Mouse (Mus musculus): Measurements from ENCODE around the gene Lgals4. TPM values are rescaled to one million over a fixed set of nuclear protein-coding genes. Genes with fewer than 3 reads are reported as not detected.

Gene Lgals4
- polyA plus RNA-seq, 1 experiment from 2014 or later: 3.7 TPM

GRCm38 (mm10) chr7:28822993-28823903, 10.4 kb upstream of the Lgals4 start:
- Histone ChIP-seq H3K4me3 (ENCODE audit: low read depth, low read length) (no peak overlapping the region), H3K27me3 (ENCODE audit: insufficient read depth, low read length) (no peaks in the 10 kb centered on the region), H3K9me3 (ENCODE audit: low read depth, low read length) (no peaks in the 10 kb centered on the region), H3K4me1 (ENCODE audit: insufficient read depth) (no peaks in the 10 kb centered on the region), H3K9ac (no peak overlapping the region), H3K27ac (ENCODE audit: low read depth) (peak overlapping the region; percentile 36; the same call in 1 of the 2 replicates), H3K4me2 (no peak overlapping the region), H3K36me3 (ENCODE audit: insufficient read depth) (peaks cover 52% of the 10 kb centered on the region)
- ATAC-seq (ENCODE audit: insufficient read depth) (no peak), DNase-seq (no peak)
- WGBS: 48% methylated on average over 10 of the region's 10 CpGs
- no peak for TF ChIP-seq CTCF (IDR thresholded peaks at IDR 0.05; ENCODE audit: low read depth)

GRCm38 (mm10) chr7:28823932-28824331, 9.7 kb upstream of the Lgals4 start:
- H3K36me3 ChIP-seq (ENCODE audit: insufficient read depth): peaks cover 49% of the 10 kb centered on the region
- H3K27me3 ChIP-seq (ENCODE audit: insufficient read depth, low read length): no peaks in the 10 kb centered on the region
- DNase-seq (no peak), ATAC-seq (ENCODE audit: insufficient read depth) (no peak)
- no peak overlapping the region for H3K4me3 ChIP-seq (ENCODE audit: low read depth, low read length)
- H3K9ac ChIP-seq: no peak overlapping the region
- TF ChIP-seq CTCF (IDR thresholded peaks at IDR 0.05; ENCODE audit: low read depth): no peak
- H3K4me1 ChIP-seq (ENCODE audit: insufficient read depth): no peaks in the 10 kb centered on the region
- H3K9me3 ChIP-seq (ENCODE audit: low read depth, low read length): no peaks in the 10 kb centered on the region
- H3K4me2 ChIP-seq: no peak overlapping the region
- WGBS: 41% methylated on average over 2 of the region's 2 CpGs
- peak overlapping the region; percentile 36; the same call in 1 of the 2 replicates for H3K27ac ChIP-seq (ENCODE audit: low read depth)

- WGBS: 2% methylated on average over 33 of the region's 33 CpGs
- peak; percentile 71 for ATAC-seq (ENCODE audit: insufficient read depth)
- Histone ChIP-seq H3K9ac (peak within 1 kb of the TSS; percentile 64), H3K9me3 (ENCODE audit: low read depth, low read length) (no peaks in the 10 kb centered on the region), H3K27ac (ENCODE audit: low read depth) (peak within 1 kb of the TSS; percentile 94), H3K4me2 (peak within 1 kb of the TSS; percentile 63), H3K27me3 (ENCODE audit: insufficient read depth, low read length) (no peaks in the 10 kb centered on the region), H3K4me1 (ENCODE audit: insufficient read depth) (no peaks in the 10 kb centered on the region), H3K36me3 (ENCODE audit: insufficient read depth) (peaks cover 46% of the 10 kb centered on the region), H3K4me3 (ENCODE audit: low read depth, low read length) (peak within 1 kb of the TSS; percentile 48)
- DNase-seq: peak; percentile 98
- TF ChIP-seq CTCF (IDR thresholded peaks at IDR 0.05; ENCODE audit: low read depth): no peak; the same call in 1 of the 2 replicates
Observed at GRCm38 (mm10) chr7:28824941-28825685, 8.5 kb upstream of the Lgals4 start, which contains the start of gene Ech1. Gene Ech1, plus strand, starts transcription at chr7:28825217.

GRCm38 (mm10) chr7:28825686-28826401, 7.8 kb upstream of the Lgals4 start:
- no peaks in the 10 kb centered on the region for H3K4me1 ChIP-seq (ENCODE audit: insufficient read depth)
- peak; percentile 53 for DNase-seq
- H3K27me3 ChIP-seq (ENCODE audit: insufficient read depth, low read length): no peaks in the 10 kb centered on the region
- TF ChIP-seq CTCF (IDR thresholded peaks at IDR 0.05; ENCODE audit: low read depth): peak; percentile 22; the same call in 1 of the 2 replicates
- 37% methylated on average over 11 of the region's 11 CpGs for WGBS
- peaks cover 42% of the 10 kb centered on the region for H3K36me3 ChIP-seq (ENCODE audit: insufficient read depth)
- peak overlapping the region; percentile 64 for H3K9ac ChIP-seq
- peak overlapping the region; percentile 94 for H3K27ac ChIP-seq (ENCODE audit: low read depth)
- peak overlapping the region; percentile 48 for H3K4me3 ChIP-seq (ENCODE audit: low read depth, low read length)
- H3K9me3 ChIP-seq (ENCODE audit: low read depth, low read length): no peaks in the 10 kb centered on the region
- H3K4me2 ChIP-seq: peak overlapping the region; percentile 63
- ATAC-seq (ENCODE audit: insufficient read depth): 0 out of 2 replicates have a peak, but pooled peaks have one; percentile 23

- H3K36me3 ChIP-seq (ENCODE audit: insufficient read depth): peaks cover 40% of the 10 kb centered on the region
- H3K9me3 ChIP-seq (ENCODE audit: low read depth, low read length): no peaks in the 10 kb centered on the region
- DNase-seq (no peak), ATAC-seq (ENCODE audit: insufficient read depth) (no peak)
- H3K27me3 ChIP-seq (ENCODE audit: insufficient read depth, low read length): no peaks in the 10 kb centered on the region
- H3K4me2 ChIP-seq: peak overlapping the region; percentile 63
- H3K4me3 ChIP-seq (ENCODE audit: low read depth, low read length): peak overlapping the region; percentile 48; the same call in 1 of the 2 replicates
- no peak overlapping the region for H3K9ac ChIP-seq
- peak overlapping the region; percentile 94 for H3K27ac ChIP-seq (ENCODE audit: low read depth)
- no peak for TF ChIP-seq CTCF (IDR thresholded peaks at IDR 0.05; ENCODE audit: low read depth)
- 88% methylated on average over 7 of the region's 7 CpGs for WGBS
- no peaks in the 10 kb centered on the region for H3K4me1 ChIP-seq (ENCODE audit: insufficient read depth)
Observed at GRCm38 (mm10) chr7:28826402-28826772, 7.3 kb upstream of the Lgals4 start.

- DNase-seq: peak; percentile 82
- H3K9me3 ChIP-seq (ENCODE audit: low read depth, low read length): no peaks in the 10 kb centered on the region
- H3K4me1 ChIP-seq (ENCODE audit: insufficient read depth): no peaks in the 10 kb centered on the region
- no peaks in the 10 kb centered on the region for H3K27me3 ChIP-seq (ENCODE audit: insufficient read depth, low read length)
- H3K4me3 ChIP-seq (ENCODE audit: low read depth, low read length): no peak overlapping the region
- H3K27ac ChIP-seq (ENCODE audit: low read depth): no peak overlapping the region
- no peak overlapping the region for H3K4me2 ChIP-seq
- peaks cover 31% of the 10 kb centered on the region for H3K36me3 ChIP-seq (ENCODE audit: insufficient read depth)
- no peak for TF ChIP-seq CTCF (IDR thresholded peaks at IDR 0.05; ENCODE audit: low read depth)
- H3K9ac ChIP-seq: no peak overlapping the region
- 47% methylated on average over 3 of the region's 3 CpGs for WGBS
- no peak for ATAC-seq (ENCODE audit: insufficient read depth)
Observed at GRCm38 (mm10) chr7:28827338-28827737, 6.3 kb upstream of the Lgals4 start.
